Mouse (Mus musculus) MEL (cell line): ENCODE results near the gene Tcte2. TPM values are rescaled to one million over a fixed set of nuclear protein-coding genes. Genes with fewer than 3 reads are reported as not detected.

Source experiments
- DNase-seq: peaks from one replicate; pipeline ENCODE4 v3.0.0; 2011; ENCODE audit warnings: low read depth, low spot score
- H3K27ac ChIP-seq: 2 replicates; pipeline ENCODE4 v1.5.1; 2012; ENCODE audit warnings: low read depth, mild to moderate bottlenecking, control low read depth, low read length, moderate library complexity; ENCODE audit not compliant: control insufficient read depth
- H3K27me3 ChIP-seq, 2 experiments: fragments of 150-350 bp in 1 of 2; sonication (generic) in 1 of 2; 2 replicates each; pipeline ENCODE4 v1.6.1; 2012; ENCODE audit warnings: low read length in 2 of 2, mild to moderate bottlenecking in 2 of 2, improper control_type of control experiment in 1 of 2, moderate library complexity in 1 of 2; ENCODE audit not compliant: insufficient read depth in 2 of 2, control insufficient read depth in 1 of 2
- H3K36me3 ChIP-seq, 2 experiments: 2 replicates each; pipeline ENCODE4 v1.6.1; 2012 to 2014; ENCODE audit warnings: low read length in 2 of 2, improper control_type of control experiment in 1 of 2, inconsistent platforms in 1 of 2, mild to moderate bottlenecking in 1 of 2; ENCODE audit not compliant: insufficient read depth in 2 of 2, control insufficient read depth in 1 of 2
- H3K4me1 ChIP-seq, 2 experiments: fragments of 150-350 bp in 1 of 2; sonication (generic) in 1 of 2; 2 replicates each; pipeline ENCODE4 v1.6.1; 2012; ENCODE audit warnings: low read length in 2 of 2, improper control_type of control experiment in 1 of 2, mild to moderate bottlenecking in 1 of 2; ENCODE audit not compliant: insufficient read depth in 2 of 2, control insufficient read depth in 1 of 2
- H3K4me3 ChIP-seq, 2 experiments: fragments of 150-350 bp in 1 of 2; sonication (generic) in 1 of 2; 2 replicates each; pipeline ENCODE4 v1.5.1; 2012; ENCODE audit warnings: low read depth in 2 of 2, low read length in 2 of 2, mild to moderate bottlenecking in 2 of 2, moderate library complexity in 2 of 2, control low read depth in 1 of 2, improper control_type of control experiment in 1 of 2; ENCODE audit not compliant: control insufficient read depth in 1 of 2, insufficient read depth in 1 of 2
- H3K79me2 ChIP-seq: 2 replicates; pipeline ENCODE4 v1.6.1; 2012; ENCODE audit warnings: mild to moderate bottlenecking, low read length, moderate library complexity; ENCODE audit not compliant: control insufficient read depth, poor library complexity, insufficient read depth
- H3K9ac ChIP-seq: 2 replicates; pipeline ENCODE4 v1.6.1; 2012; ENCODE audit warnings: low read depth, mild to moderate bottlenecking, control low read depth, low read length, moderate library complexity; ENCODE audit not compliant: control insufficient read depth, poor library complexity, severe bottlenecking
- H3K9me3 ChIP-seq: fragments of 150-350 bp; sonication (generic); replicated peaks from 2 replicates; pipeline ENCODE4 v1.6.1; 2012; ENCODE audit warnings: mild to moderate bottlenecking, low read length, improper control_type of control experiment, moderate library complexity; ENCODE audit not compliant: insufficient read depth
- E2F4 ChIP-seq: IDR thresholded peaks from 2 replicates; pipeline ENCODE4 v1.6.1; 2011; ENCODE audit warnings: low read depth, low read length, improper control_type of control experiment, borderline replicate concordance
- EP300 ChIP-seq, 2 experiments: IDR thresholded peaks; 2 replicates each; pipeline ENCODE4 v1.6.1; 2011; ENCODE audit warnings: improper control_type of control experiment in 2 of 2, low read length in 2 of 2, low read depth in 1 of 2, mild to moderate bottlenecking in 1 of 2
- ETS1 ChIP-seq: IDR thresholded peaks from 2 replicates; pipeline ENCODE4 v1.6.1; 2012; ENCODE audit warnings: low read depth, mild to moderate bottlenecking, inconsistent platforms, low read length, improper control_type of control experiment, moderate library complexity
- HCFC1 ChIP-seq: IDR thresholded peaks from 2 replicates; pipeline ENCODE4 v1.6.1; 2012; ENCODE audit warnings: low read depth, mild to moderate bottlenecking, inconsistent platforms, low read length, improper control_type of control experiment, moderate library complexity
- JUND ChIP-seq: IDR thresholded peaks from 2 replicates; pipeline ENCODE4 v1.6.1; 2011; ENCODE audit warnings: low read depth, mild to moderate bottlenecking, improper control_type of control experiment, low read length
- MAZ ChIP-seq: IDR thresholded peaks from 2 replicates; pipeline ENCODE4 v1.6.1; 2012; ENCODE audit warnings: low read depth, mild to moderate bottlenecking, inconsistent platforms, low read length, improper control_type of control experiment
- NELFE ChIP-seq: IDR thresholded peaks from 2 replicates; pipeline ENCODE4 v1.6.1; 2011; ENCODE audit warnings: low read depth, low read length, improper control_type of control experiment
- POLR2A ChIP-seq, 2 experiments: IDR thresholded peaks; 2 replicates each; pipeline ENCODE4 v1.6.1; 2011 to 2012; ENCODE audit warnings: low read length in 2 of 2, mild to moderate bottlenecking in 2 of 2, control low read depth in 1 of 2, improper control_type of control experiment in 1 of 2, low read depth in 1 of 2, moderate library complexity in 1 of 2; ENCODE audit not compliant: control insufficient read depth in 1 of 2, insufficient read depth in 1 of 2, poor library complexity in 1 of 2
- POLR2AphosphoS2 ChIP-seq: IDR thresholded peaks from 2 replicates; pipeline ENCODE4 v1.6.1; 2011; ENCODE audit warnings: low read length, improper control_type of control experiment
- RAD21 ChIP-seq: IDR thresholded peaks from 2 replicates; pipeline ENCODE4 v1.6.1; 2011; ENCODE audit warnings: mild to moderate bottlenecking, low read depth, low read length, improper control_type of control experiment
- TCF12 ChIP-seq: IDR thresholded peaks from 2 replicates; pipeline ENCODE4 v1.6.1; 2014; ENCODE audit warnings: low read depth, mild to moderate bottlenecking, inconsistent platforms, low read length, improper control_type of control experiment, moderate library complexity
- UBTF ChIP-seq: IDR thresholded peaks from 2 replicates; pipeline ENCODE4 v1.6.1; 2012; ENCODE audit warnings: low read depth, mild to moderate bottlenecking, inconsistent platforms, low read length, improper control_type of control experiment, moderate library complexity, borderline replicate concordance; ENCODE audit not compliant: insufficient read depth
- USF2 ChIP-seq, 2 experiments: IDR thresholded peaks; 2 replicates each; pipeline ENCODE4 v1.6.1; 2011 to 2012; ENCODE audit warnings: improper control_type of control experiment in 2 of 2, low read length in 2 of 2, borderline replicate concordance in 1 of 2, inconsistent platforms in 1 of 2, low read depth in 1 of 2, mild to moderate bottlenecking in 1 of 2; ENCODE audit not compliant: insufficient read depth in 1 of 2
- ZC3H11A ChIP-seq: IDR thresholded peaks from 2 replicates; pipeline ENCODE4 v1.6.1; 2012; ENCODE audit warnings: low read depth, mild to moderate bottlenecking, inconsistent platforms, low read length, improper control_type of control experiment
- ZMIZ1 ChIP-seq: IDR thresholded peaks from 2 replicates; pipeline ENCODE4 v1.6.1; 2012; ENCODE audit warnings: low read depth, mild to moderate bottlenecking, inconsistent platforms, low read length, improper control_type of control experiment, moderate library complexity
- ZNF384 ChIP-seq: IDR thresholded peaks from 2 replicates; pipeline ENCODE4 v1.6.1; 2012; ENCODE audit warnings: low read depth, mild to moderate bottlenecking, inconsistent platforms, low read length, improper control_type of control experiment
- polyA plus RNA-seq, 2 experiments: library from polyadenylated mRNA; stranded (reverse) in 1 of 2; unstranded in 1 of 2; fragments of >175 nt in 1 of 2; fragments of >200 nt in 1 of 2; gene quantifications; 2 replicates each; pipeline versions ENCODE4 v1.2.1 to v1.2.4; 2012; ENCODE audit warnings: low replicate concordance in 2 of 2, low read depth in 1 of 2; ENCODE audit not compliant: insufficient read length in 2 of 2, insufficient read depth in 1 of 2, missing spikeins in 1 of 2
- total RNA-seq: library from RNA; depleted of rRNA; stranded (reverse); fragments of 300-350 nt; gene quantifications from 2 replicates; pipeline ENCODE4 v1.2.3, GENCODE M21; 2012

Tcte2 gene
- total and polyA plus RNA-seq, 3 experiments, result not detected

DNA sequence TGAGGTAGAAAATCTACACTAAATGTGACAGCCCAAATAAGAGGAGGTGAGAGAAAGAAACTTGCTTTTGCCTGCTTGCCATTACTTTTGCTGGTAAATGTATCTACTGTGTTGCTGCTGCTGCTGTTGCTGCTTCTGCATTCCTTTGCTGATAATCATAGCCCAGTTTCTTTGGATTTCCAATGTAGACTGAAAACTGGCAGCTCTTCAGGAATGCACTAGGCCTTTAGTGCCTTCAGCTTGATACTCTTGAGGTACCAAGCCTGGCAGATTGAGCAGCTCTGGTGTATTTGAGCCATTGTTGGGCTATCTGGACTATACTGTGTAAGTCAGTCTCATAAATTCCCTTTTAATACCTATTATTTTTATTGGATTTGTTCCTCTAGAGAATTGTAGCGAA is 17.2 kb upstream of the Tcte2 start:
- TF ChIP-seq RAD21 (no peak), MAZ (no peak), ZNF384 (no peak), UBTF (no peak), JUND (no peak)
- TF ChIP-seq, all 39 proteins: peak for 0
- Histone ChIP-seq H3K9ac (no peak overlapping the region), H3K36me3 (no peaks in the 10 kb centered on the region), H3K4me3 (no peak overlapping the region), H3K4me1 (no peaks in the 10 kb centered on the region), H3K79me2 (no peaks in the 10 kb centered on the region), H3K27me3 (no peaks in the 10 kb centered on the region), H3K27ac (no peak overlapping the region), H3K9me3 (no peaks in the 10 kb centered on the region)
- no peak for DNase-seq

DNA sequence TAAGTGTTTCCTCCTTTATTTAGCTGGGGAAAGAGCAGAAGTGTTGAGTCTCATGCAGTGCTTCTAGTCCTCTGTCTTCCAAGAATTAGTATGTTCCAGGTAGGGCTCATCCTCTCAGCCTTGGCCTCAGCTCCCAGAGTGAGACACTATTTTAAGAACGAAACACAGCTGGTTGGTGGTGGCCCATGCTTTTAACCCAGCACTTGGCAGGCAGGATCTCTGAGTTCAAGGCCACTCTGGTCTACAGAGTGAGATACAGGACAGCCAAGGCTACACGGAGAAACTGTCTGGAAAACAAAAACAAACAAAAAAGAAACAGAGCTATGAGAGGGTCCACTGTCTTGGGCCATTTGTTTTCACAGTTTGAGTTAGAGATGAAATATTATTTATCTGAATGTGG is 16.1 kb upstream of the Tcte2 start:
- Histone ChIP-seq H3K9ac (no peak overlapping the region), H3K27ac (no peak overlapping the region), H3K79me2 (no peaks in the 10 kb centered on the region), H3K27me3 (no peaks in the 10 kb centered on the region), H3K36me3 (no peaks in the 10 kb centered on the region), H3K4me1 (no peaks in the 10 kb centered on the region), H3K9me3 (no peaks in the 10 kb centered on the region), H3K4me3 (no peak overlapping the region)
- TF ChIP-seq ZNF384 (no peak), TCF12 (no peak), EP300 (IDR thresholded peaks at IDR 0.05; ENCODE audit: low read depth in 1 of 2, low read length in 2 of 2) (no peak), ETS1 (no peak), ZMIZ1 (no peak)
- DNase-seq, result no peak

DNA sequence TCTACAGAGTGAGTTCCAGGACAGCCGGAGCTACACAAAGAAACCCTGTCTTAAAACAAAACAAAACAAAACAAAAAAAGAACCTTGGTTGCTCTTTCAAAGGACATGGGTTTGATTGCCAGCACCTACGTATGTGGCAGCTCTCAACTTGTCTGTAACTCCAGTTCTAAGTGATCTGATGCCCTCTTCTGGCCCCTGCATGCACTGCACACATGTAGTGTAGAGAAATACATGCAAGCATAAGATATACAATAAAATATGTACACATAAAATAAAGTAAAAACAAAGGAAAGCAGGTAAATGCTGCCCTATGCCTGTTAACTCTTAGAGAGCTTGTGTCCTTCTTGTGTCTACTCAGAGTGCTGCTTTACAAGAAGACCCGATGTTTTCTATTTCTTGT is 7.6 kb upstream of the Tcte2 start:
- no peaks in the 10 kb centered on the region for H3K36me3 ChIP-seq
- no peak overlapping the region for H3K4me3 ChIP-seq
- H3K27ac ChIP-seq, result no peak overlapping the region
- no peaks in the 10 kb centered on the region for H3K79me2 ChIP-seq
- no peaks in the 10 kb centered on the region for H3K4me1 ChIP-seq
- H3K9ac ChIP-seq, result no peak overlapping the region
- no peak for TF ChIP-seq POLR2A (IDR thresholded peaks at IDR 0.05; ENCODE audit: control insufficient read depth in 1 of 2, insufficient read depth in 1 of 2, low read depth in 1 of 2, low read length in 2 of 2, poor library complexity in 1 of 2)
- TF ChIP-seq NELFE, result no peak
- TF ChIP-seq E2F4, result no peak
- no peak for TF ChIP-seq JUND
- TF ChIP-seq ZMIZ1, result no peak
- TF ChIP-seq USF2 (IDR thresholded peaks at IDR 0.05; ENCODE audit: borderline replicate concordance in 1 of 2, insufficient read depth in 1 of 2, low read depth in 1 of 2, low read length in 2 of 2), result no peak
- no peak for TF ChIP-seq HCFC1
- TF ChIP-seq POLR2AphosphoS2, result no peak
- TF ChIP-seq ZC3H11A, result no peak
- no peak for TF ChIP-seq EP300 (IDR thresholded peaks at IDR 0.05; ENCODE audit: low read depth in 1 of 2, low read length in 2 of 2)
- TF ChIP-seq TCF12, result no peak
- H3K9me3 ChIP-seq, result no peaks in the 10 kb centered on the region
- H3K27me3 ChIP-seq, result no peaks in the 10 kb centered on the region
- peak; percentile 6 for DNase-seq
